In genomic region chr17:88111865-88112645, GRCm38 (mm10) we compare ENCODE assay signal across 12 mouse cellular contexts. TPM values are rescaled to one million over a fixed set of nuclear protein-coding genes. Genes with fewer than 3 reads are reported as not detected.
DNase-seq lines count a peak whose midpoint lies in the region; ATAC-seq and TF ChIP-seq lines count a peak whose summit lies in the region.
"Had no signal": no experiment of that assay in that cellular context is flagged by ENCODE, and none has a peak within 500 bp of the region (broad histone marks: within the 10 kb centered on the region; RNA-seq: fewer than 3 reads in every experiment).

No protein-coding gene starts in this region.

- H3K4me1 ChIP-seq in lung, postnatal 0 days (ENCODE audit: insufficient read depth, low read depth, low read length), result no peaks in the 10 kb centered on the region
- H3K4me1 ChIP-seq in forebrain, embryonic 12.5 days, result no peaks in the 10 kb centered on the region
- H3K4me1 ChIP-seq: embryonic facial prominence, embryonic 12.5 days; hindbrain, embryonic 10.5 days had no signal

- ATAC-seq in lung, postnatal 0 days, result peak; percentile 17; the same call in 1 of the 2 replicates
- ATAC-seq in forebrain, embryonic 12.5 days (ENCODE audit: low FRiP score), result no peak

- TF ChIP-seq CTCF in lung, postnatal 0 days (IDR thresholded peaks at IDR 0.05), result no peak

- H3K36me3 ChIP-seq in lung, postnatal 0 days (ENCODE audit: insufficient read depth, low read length), result no peaks in the 10 kb centered on the region
- no peaks in the 10 kb centered on the region for H3K36me3 ChIP-seq in forebrain, embryonic 12.5 days (replicated peaks)
- H3K36me3 ChIP-seq: embryonic facial prominence, embryonic 12.5 days; hindbrain, embryonic 10.5 days; limb, embryonic 13.5 days had no signal

- TF ChIP-seq EP300 in lung, postnatal 0 days (IDR thresholded peaks at IDR 0.05), result no peak

- no peak overlapping the region for H3K4me3 ChIP-seq in lung, postnatal 0 days (ENCODE audit: low read depth, low read length)
- no peak overlapping the region for H3K4me3 ChIP-seq in forebrain, embryonic 12.5 days (replicated peaks)
- H3K4me3 ChIP-seq: embryonic facial prominence, embryonic 12.5 days; hindbrain, embryonic 10.5 days; limb, embryonic 13.5 days had no signal

- H3K4me2 ChIP-seq in lung, postnatal 0 days (replicated peaks; ENCODE audit: low read depth, low read length), result no peak overlapping the region
- H3K4me2 ChIP-seq in forebrain, embryonic 12.5 days, result no peak overlapping the region
- H3K4me2 ChIP-seq: embryonic facial prominence, embryonic 12.5 days; limb, embryonic 13.5 days had no signal

- peak; percentile 12 for DNase-seq in lung, postnatal 0 days (ENCODE audit: low spot score)
- DNase-seq in lung, postnatal 14 days, result no peak
- DNase-seq in R1 (ENCODE audit: low read depth, low spot score), result peak; percentile 46
- DNase-seq in naive thymus-derived CD4-positive, alpha-beta T cell, adult 2 months (ENCODE audit: low read depth), result peak; percentile 57
- peak; percentile 43 for DNase-seq in thymus, postnatal 25 days
- DNase-seq in heart, adult 9 months (ENCODE audit: low spot score in 2 of 2), result no peak
- no peak for DNase-seq in right cerebral cortex, postnatal 25 days
- DNase-seq: kidney, postnatal 25 days had no signal

- no peaks in the 10 kb centered on the region for H3K27me3 ChIP-seq in lung, postnatal 0 days (replicated peaks; ENCODE audit: insufficient read depth, low read length)
- H3K27me3 ChIP-seq in forebrain, embryonic 12.5 days, result no peaks in the 10 kb centered on the region
- H3K27me3 ChIP-seq: embryonic facial prominence, embryonic 12.5 days; limb, embryonic 13.5 days had no signal

- 66% methylated on average over 10 of the region's 10 CpGs for WGBS in lung, postnatal 0 days
- 88% methylated on average over 10 of the region's 10 CpGs for WGBS in forebrain, embryonic 12.5 days

- H3K9me3 ChIP-seq in lung, postnatal 0 days (ENCODE audit: low read length), result no peaks in the 10 kb centered on the region
- H3K9me3 ChIP-seq in forebrain, embryonic 12.5 days, result no peaks in the 10 kb centered on the region
- H3K9me3 ChIP-seq: embryonic facial prominence, embryonic 12.5 days; hindbrain, embryonic 10.5 days; limb, embryonic 13.5 days had no signal

- no peak overlapping the region for H3K9ac ChIP-seq in lung, postnatal 0 days (replicated peaks; ENCODE audit: low read depth)
- no peak overlapping the region for H3K9ac ChIP-seq in forebrain, embryonic 12.5 days
- H3K9ac ChIP-seq: embryonic facial prominence, embryonic 12.5 days; limb, embryonic 13.5 days had no signal

- H3K27ac ChIP-seq in lung, postnatal 0 days (ENCODE audit: low read length), result no peak overlapping the region
- no peak overlapping the region for H3K27ac ChIP-seq in forebrain, embryonic 12.5 days
- H3K27ac ChIP-seq: embryonic facial prominence, embryonic 12.5 days; hindbrain, embryonic 10.5 days; limb, embryonic 13.5 days had no signal

RNA-seq across cellular contexts. Expression of gene Fbxo11, which starts 47.0 kb away (rescaled TPM):
- polyA plus RNA-seq in lung, postnatal 0 days (2015; fragmentation: Nextera tagmentation; extraction: Ambion mirVana), result 14.6 and 15.3 TPM in 2 replicates
- polyA plus RNA-seq in forebrain, embryonic 12.5 days (2016; fragmentation: Nextera tagmentation; extraction: Ambion mirVana), result 32.2 and 39.5 TPM in 2 replicates

Comparison
In these comparisons a context has a peak if more than half of its experiments do, and no peak if none do; other contexts are left out.
1. DNase-seq: peak in lung, postnatal 0 days (single experiment), R1 (single experiment), naive thymus-derived CD4-positive, alpha-beta T cell, adult 2 months (single experiment) and thymus, postnatal 25 days (single experiment); none in lung, postnatal 14 days (single experiment), heart, adult 9 months (0 of 2) and right cerebral cortex, postnatal 25 days (single experiment).